Mouse (Mus musculus) stomach, postnatal 0 days (tissue): ENCODE results near the gene Jph2.

Source experiments
- CTCF ChIP-seq: IDR thresholded peaks from 2 replicates; pipeline ENCODE4 v1.5.1; 2016; ENCODE audit warnings: antibody characterized with exemption, low read depth, mild to moderate bottlenecking, moderate library complexity
- EP300 ChIP-seq: optimal IDR thresholded peaks from 2 replicates; pipeline ENCODE3; 2016; ENCODE audit warnings: antibody characterized with exemption

DNA sequence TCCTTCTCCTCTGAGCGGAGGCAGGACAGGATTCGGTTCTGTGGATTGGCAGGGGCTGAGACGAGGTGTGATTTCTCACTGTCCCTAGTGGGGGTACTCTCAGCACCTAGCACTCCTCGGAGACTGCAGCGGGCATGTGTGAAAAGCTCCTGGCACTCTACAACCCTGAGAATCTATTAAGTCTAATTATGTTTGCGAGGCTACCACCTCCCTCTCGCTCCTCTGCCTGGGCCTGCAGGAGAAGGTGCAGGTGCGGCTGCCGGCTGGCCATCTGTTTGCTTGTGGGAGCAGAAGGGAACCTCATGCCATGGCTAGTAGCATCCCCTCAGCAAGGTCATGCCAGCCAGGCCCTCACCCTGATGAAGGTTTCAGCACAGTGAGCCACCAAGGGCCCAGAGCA is 94.8 kb downstream of the Jph2 start:
- TF ChIP-seq CTCF = no peak
- no peak for TF ChIP-seq EP300
